Mouse (Mus musculus): ENCODE data around the gene Lpin1.

- TF ChIP-seq CTCF (IDR thresholded peaks at IDR 0.05) (no peak), EP300 (IDR thresholded peaks at IDR 0.05) (no peak)
These were observed 29.3 kb upstream of the Lpin1 start for GRCm38 (mm10) chr12:16640075-16640474.
